Mouse (Mus musculus) adrenal gland, postnatal 25 days (tissue): ENCODE measurements around the gene Slc12a8. TPM values are rescaled to one million over a fixed set of nuclear protein-coding genes. Genes with fewer than 3 reads are reported as not detected.

Experiments
- DNase-seq: peaks from one replicate; pipeline ENCODE4 v3.0.0; 2021; ENCODE audit warnings: mixed read lengths
- total RNA-seq: library from RNA; stranded (reverse); gene quantifications from 2 replicates; pipeline ENCODE4 v1.2.3, GENCODE M21; 2021

Gene Slc12a8
- total RNA-seq, 1 experiment from 2014 or later: 0.70 TPM

GRCm38 (mm10) chr16:33698277-33698790, 181.2 kb downstream of the Slc12a8 start:
- no peak for DNase-seq

GRCm38 (mm10) chr16:33700584-33700983, 183.5 kb downstream of the Slc12a8 start:
- no peak for DNase-seq

GRCm38 (mm10) chr16:33701872-33702271, 184.7 kb downstream of the Slc12a8 start:
- DNase-seq: no peak

- no peak for DNase-seq
Observed at GRCm38 (mm10) chr16:33704289-33704688, 187.2 kb downstream of the Slc12a8 start.

- no peak for DNase-seq
Observed at GRCm38 (mm10) chr16:33705258-33705657, 188.1 kb downstream of the Slc12a8 start.

GRCm38 (mm10) chr16:33706111-33706890, 189.2 kb downstream of the Slc12a8 start:
- DNase-seq: no peak

GRCm38 (mm10) chr16:33708031-33708430, 190.9 kb downstream of the Slc12a8 start:
- DNase-seq: no peak

GRCm38 (mm10) chr16:33708585-33709397, 191.7 kb downstream of the Slc12a8 start:
- no peak for DNase-seq

Other genes with a start within 250 kb of the Slc12a8 start
- 62.4 and 67.5 TPM in 2 replicates for gene Zfp148, start 136.5 kb upstream of the Slc12a8 start, total RNA-seq
- 48.0 and 50.0 TPM in 2 replicates for gene Heg1, start 167.0 kb downstream of the Slc12a8 start, total RNA-seq